Mouse (Mus musculus): Measurements from ENCODE around the gene Arhgap15. TPM values are rescaled to one million over a fixed set of nuclear protein-coding genes. Genes with fewer than 3 reads are reported as not detected.

The Arhgap15 gene
- total RNA-seq, 1 experiment: not detected

DNA sequence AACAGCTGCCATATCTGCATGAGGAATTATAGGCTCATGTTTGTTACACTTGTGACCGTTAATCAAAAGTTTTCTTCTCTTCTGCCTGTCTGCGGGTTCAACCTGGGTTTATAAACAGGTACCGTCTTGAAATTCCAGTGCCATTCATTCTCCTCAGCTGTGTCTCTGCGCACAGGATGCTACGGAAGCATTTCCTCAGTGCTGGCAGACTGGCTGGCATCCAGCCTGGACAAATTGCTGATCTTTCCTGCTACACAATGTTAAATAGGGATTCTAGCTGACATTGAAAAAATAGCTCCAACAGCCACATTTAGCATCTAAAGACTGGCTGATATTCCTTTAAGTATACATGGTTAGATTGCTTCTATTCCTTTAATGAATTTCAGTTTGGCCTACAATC is 93.0 kb downstream of the Arhgap15 start:
- in situ Hi-C loops (cut with MboI; ENCODE audit: low sequenced_read_pairs in 2 of 2, unreplicated experiment in 2 of 2): no loop called here
- Histone ChIP-seq H3K4me3 (ENCODE audit: insufficient read depth in 1 of 2, low read depth in 1 of 2, low read length in 2 of 2, poor library complexity in 1 of 2, severe bottlenecking in 1 of 2) (no peak overlapping the region), H3K36me3 (ENCODE audit: control insufficient read depth, insufficient read depth, low read length, poor library complexity, severe bottlenecking) (no peaks in the 10 kb centered on the region), H3K9ac (ENCODE audit: insufficient read depth, low read depth, low read length, poor library complexity, severe bottlenecking) (no peak overlapping the region), H3K9me3 (ENCODE audit: control insufficient read depth, insufficient read depth, low read depth, low read length) (no peaks in the 10 kb centered on the region), H3K27ac (ENCODE audit: insufficient read depth, low read depth, low read length, poor library complexity, severe bottlenecking) (no peak overlapping the region), H3K4me1 (ENCODE audit: control insufficient read depth in 2 of 2, insufficient read depth in 2 of 2, low read length in 2 of 2, poor library complexity in 1 of 2) (no peaks in the 10 kb centered on the region)
- DNase-seq (ENCODE audit: low read depth, low spot score): no peak
- no peak for TF ChIP-seq MAFK (IDR thresholded peaks at IDR 0.05; ENCODE audit: insufficient read depth, low read depth, low read length)
- TF ChIP-seq HCFC1 (IDR thresholded peaks at IDR 0.05; ENCODE audit: borderline replicate concordance, insufficient read depth, low read length): no peak
- no peak for TF ChIP-seq ZNF384 (IDR thresholded peaks at IDR 0.05; ENCODE audit: low read depth, low read length)
- TF ChIP-seq CHD2 (IDR thresholded peaks at IDR 0.05; ENCODE audit: low read depth, low read length): no peak
- no peak for TF ChIP-seq ZC3H11A (IDR thresholded peaks at IDR 0.05; ENCODE audit: borderline replicate concordance, low read depth, low read length)

DNA sequence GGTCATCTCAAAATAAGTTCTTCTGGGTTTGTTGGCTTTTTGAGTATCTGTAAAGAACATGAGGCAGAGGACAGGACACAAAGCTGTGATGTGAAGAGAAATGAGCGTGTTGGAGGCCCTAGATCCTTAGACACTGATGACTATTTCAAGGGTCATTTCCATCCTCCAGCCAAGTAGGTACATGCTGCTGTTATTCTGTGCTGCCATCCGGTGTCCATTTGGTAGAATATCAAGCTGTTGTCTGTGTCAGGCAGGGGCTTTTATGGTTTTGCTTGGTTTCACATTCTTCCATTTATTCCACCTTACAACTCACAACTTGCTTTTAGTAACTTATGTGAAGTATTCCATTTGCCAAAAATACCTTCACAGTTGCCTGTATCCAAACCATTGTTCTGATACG is 102.6 kb downstream of the Arhgap15 start:
- peak; percentile 4 for DNase-seq (ENCODE audit: low read depth, low spot score)
- Histone ChIP-seq H3K27ac (ENCODE audit: insufficient read depth, low read depth, low read length, poor library complexity, severe bottlenecking) (no peak overlapping the region), H3K9ac (ENCODE audit: insufficient read depth, low read depth, low read length, poor library complexity, severe bottlenecking) (no peak overlapping the region), H3K36me3 (ENCODE audit: control insufficient read depth, insufficient read depth, low read length, poor library complexity, severe bottlenecking) (no peaks in the 10 kb centered on the region), H3K4me1 (ENCODE audit: control insufficient read depth in 2 of 2, insufficient read depth in 2 of 2, low read length in 2 of 2, poor library complexity in 1 of 2) (no peaks in the 10 kb centered on the region), H3K9me3 (ENCODE audit: control insufficient read depth, insufficient read depth, low read depth, low read length) (no peaks in the 10 kb centered on the region), H3K4me3 (ENCODE audit: insufficient read depth in 1 of 2, low read depth in 1 of 2, low read length in 2 of 2, poor library complexity in 1 of 2, severe bottlenecking in 1 of 2) (no peak overlapping the region)
- TF ChIP-seq CHD2 (IDR thresholded peaks at IDR 0.05; ENCODE audit: low read depth, low read length) (no peak), HCFC1 (IDR thresholded peaks at IDR 0.05; ENCODE audit: borderline replicate concordance, insufficient read depth, low read length) (no peak), MAFK (IDR thresholded peaks at IDR 0.05; ENCODE audit: insufficient read depth, low read depth, low read length) (no peak), ZC3H11A (IDR thresholded peaks at IDR 0.05; ENCODE audit: borderline replicate concordance, low read depth, low read length) (no peak; the same call in 1 of the 2 replicates), ZNF384 (IDR thresholded peaks at IDR 0.05; ENCODE audit: low read depth, low read length) (no peak)
- in situ Hi-C loops (cut with MboI; ENCODE audit: low sequenced_read_pairs in 2 of 2, unreplicated experiment in 2 of 2): no loop called here

DNA sequence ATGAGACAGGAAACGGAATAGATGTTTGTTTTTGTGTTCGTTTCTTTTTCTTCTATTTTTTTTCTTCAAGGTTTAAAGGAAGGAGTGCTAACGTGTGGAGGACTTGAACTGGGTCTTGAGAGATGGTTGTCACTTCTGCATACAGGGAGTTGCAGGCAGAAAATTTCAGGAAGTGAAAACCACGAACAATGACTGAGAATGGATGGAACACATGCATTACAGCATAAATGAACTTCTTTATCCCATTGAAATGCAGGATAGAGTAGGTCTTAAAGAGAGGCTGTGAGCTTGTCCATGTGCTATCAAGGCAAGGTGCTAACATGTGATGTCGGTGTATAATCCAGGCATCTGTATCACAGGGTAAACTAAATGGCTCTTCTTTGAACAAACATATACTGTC is 114.1 kb downstream of the Arhgap15 start:
- in situ Hi-C loops (cut with MboI; ENCODE audit: low sequenced_read_pairs in 2 of 2, unreplicated experiment in 2 of 2): no loop called here
- Histone ChIP-seq H3K4me3 (ENCODE audit: insufficient read depth in 1 of 2, low read depth in 1 of 2, low read length in 2 of 2, poor library complexity in 1 of 2, severe bottlenecking in 1 of 2) (no peak overlapping the region), H3K4me1 (ENCODE audit: control insufficient read depth in 2 of 2, insufficient read depth in 2 of 2, low read length in 2 of 2, poor library complexity in 1 of 2) (no peaks in the 10 kb centered on the region), H3K9me3 (ENCODE audit: control insufficient read depth, insufficient read depth, low read depth, low read length) (no peaks in the 10 kb centered on the region), H3K27ac (ENCODE audit: insufficient read depth, low read depth, low read length, poor library complexity, severe bottlenecking) (no peak overlapping the region), H3K9ac (ENCODE audit: insufficient read depth, low read depth, low read length, poor library complexity, severe bottlenecking) (no peak overlapping the region), H3K36me3 (ENCODE audit: control insufficient read depth, insufficient read depth, low read length, poor library complexity, severe bottlenecking) (no peaks in the 10 kb centered on the region)
- no peak for TF ChIP-seq HCFC1 (IDR thresholded peaks at IDR 0.05; ENCODE audit: borderline replicate concordance, insufficient read depth, low read length)
- TF ChIP-seq MAFK (IDR thresholded peaks at IDR 0.05; ENCODE audit: insufficient read depth, low read depth, low read length): no peak
- no peak for DNase-seq (ENCODE audit: low read depth, low spot score)

DNA sequence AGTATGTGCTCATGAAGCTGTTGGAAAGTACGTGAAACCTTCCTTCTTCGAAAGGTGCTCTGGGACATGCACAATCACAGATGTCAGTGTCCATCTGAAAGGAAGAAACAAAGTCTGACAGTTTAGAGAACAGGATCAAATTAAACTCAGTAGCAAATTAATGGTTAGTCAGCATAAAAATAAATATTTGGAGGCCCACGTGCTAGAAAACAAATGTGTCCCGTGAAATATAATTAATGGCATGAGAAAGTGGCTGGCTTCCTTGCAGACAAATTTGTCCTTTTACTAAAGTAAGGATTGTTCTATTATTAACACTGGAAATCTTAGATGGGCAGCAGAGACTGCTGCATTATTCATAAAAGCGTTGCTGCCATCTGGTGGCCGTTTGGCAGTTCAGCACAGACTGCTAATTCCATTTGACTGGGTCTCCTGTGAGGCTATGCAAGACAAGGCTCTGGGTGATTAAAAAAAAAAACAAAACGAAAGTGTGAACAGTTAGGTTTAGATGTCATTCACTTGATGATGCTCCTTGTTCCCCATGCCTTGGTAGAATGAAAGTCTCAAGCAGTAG is 153.9 kb downstream of the Arhgap15 start:
- H3K4me1 ChIP-seq (ENCODE audit: control insufficient read depth in 2 of 2, insufficient read depth in 2 of 2, low read length in 2 of 2, poor library complexity in 1 of 2): no peaks in the 10 kb centered on the region
- no peaks in the 10 kb centered on the region for H3K36me3 ChIP-seq (ENCODE audit: control insufficient read depth, insufficient read depth, low read length, poor library complexity, severe bottlenecking)
- H3K27ac ChIP-seq (ENCODE audit: insufficient read depth, low read depth, low read length, poor library complexity, severe bottlenecking): no peak overlapping the region
- in situ Hi-C loops (cut with MboI; ENCODE audit: low sequenced_read_pairs in 2 of 2, unreplicated experiment in 2 of 2): loop anchor here in 1 of 2 experiments (10.0 kb wide), 1 partner anchor 178 kb away; no protein-coding TSS in a partner anchor
- DNase-seq (ENCODE audit: low read depth, low spot score): peak; percentile 56
- no peaks in the 10 kb centered on the region for H3K9me3 ChIP-seq (ENCODE audit: control insufficient read depth, insufficient read depth, low read depth, low read length)
- no peak for TF ChIP-seq CHD2 (IDR thresholded peaks at IDR 0.05; ENCODE audit: low read depth, low read length)
- no peak for TF ChIP-seq HCFC1 (IDR thresholded peaks at IDR 0.05; ENCODE audit: borderline replicate concordance, insufficient read depth, low read length)
- TF ChIP-seq MAFK (IDR thresholded peaks at IDR 0.05; ENCODE audit: insufficient read depth, low read depth, low read length): peak; percentile 77
- peak; percentile 62; the same call in 1 of the 2 replicates for TF ChIP-seq ZC3H11A (IDR thresholded peaks at IDR 0.05; ENCODE audit: borderline replicate concordance, low read depth, low read length)
- TF ChIP-seq ZNF384 (IDR thresholded peaks at IDR 0.05; ENCODE audit: low read depth, low read length): no peak
- no peak overlapping the region for H3K9ac ChIP-seq (ENCODE audit: insufficient read depth, low read depth, low read length, poor library complexity, severe bottlenecking)
- H3K4me3 ChIP-seq (ENCODE audit: insufficient read depth in 1 of 2, low read depth in 1 of 2, low read length in 2 of 2, poor library complexity in 1 of 2, severe bottlenecking in 1 of 2): no peak overlapping the region

DNA sequence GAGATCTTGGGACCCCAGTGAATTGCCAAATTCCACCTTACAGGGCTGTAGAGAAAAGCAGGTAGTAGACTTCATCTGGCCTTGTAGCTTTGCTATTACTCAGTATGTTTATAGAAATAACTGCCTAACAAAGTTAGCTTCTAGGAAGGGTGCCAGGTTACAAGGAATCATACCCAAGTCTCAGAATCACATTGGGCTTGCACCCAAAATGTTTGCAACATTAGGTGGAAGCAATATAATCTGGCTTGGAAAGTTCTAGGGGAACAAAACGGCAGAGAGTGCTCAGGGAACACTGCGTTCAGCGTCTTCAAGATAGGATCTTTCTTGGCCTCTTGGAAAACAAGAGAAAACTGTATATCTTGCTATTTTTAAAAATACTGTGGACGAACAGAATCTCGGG is 158.9 kb downstream of the Arhgap15 start:
- in situ Hi-C loops (cut with MboI; ENCODE audit: low sequenced_read_pairs in 2 of 2, unreplicated experiment in 2 of 2): loop anchor here (5.0 to 10.0 kb wide), 2 partner anchors 183 to 185 kb away; no protein-coding TSS in a partner anchor
- TF ChIP-seq MAFK (IDR thresholded peaks at IDR 0.05; ENCODE audit: insufficient read depth, low read depth, low read length) (no peak), HCFC1 (IDR thresholded peaks at IDR 0.05; ENCODE audit: borderline replicate concordance, insufficient read depth, low read length) (no peak), CHD2 (IDR thresholded peaks at IDR 0.05; ENCODE audit: low read depth, low read length) (no peak), ZNF384 (IDR thresholded peaks at IDR 0.05; ENCODE audit: low read depth, low read length) (no peak), ZC3H11A (IDR thresholded peaks at IDR 0.05; ENCODE audit: borderline replicate concordance, low read depth, low read length) (no peak)
- no peak for DNase-seq (ENCODE audit: low read depth, low spot score)
- Histone ChIP-seq H3K4me1 (ENCODE audit: control insufficient read depth in 2 of 2, insufficient read depth in 2 of 2, low read length in 2 of 2, poor library complexity in 1 of 2) (no peaks in the 10 kb centered on the region), H3K4me3 (ENCODE audit: insufficient read depth in 1 of 2, low read depth in 1 of 2, low read length in 2 of 2, poor library complexity in 1 of 2, severe bottlenecking in 1 of 2) (no peak overlapping the region), H3K9me3 (ENCODE audit: control insufficient read depth, insufficient read depth, low read depth, low read length) (no peaks in the 10 kb centered on the region), H3K27ac (ENCODE audit: insufficient read depth, low read depth, low read length, poor library complexity, severe bottlenecking) (no peak overlapping the region), H3K9ac (ENCODE audit: insufficient read depth, low read depth, low read length, poor library complexity, severe bottlenecking) (no peak overlapping the region), H3K36me3 (ENCODE audit: control insufficient read depth, insufficient read depth, low read length, poor library complexity, severe bottlenecking) (no peaks in the 10 kb centered on the region)
